Mouse (Mus musculus): ENCODE data around the gene Cpsf6. TPM values are rescaled to one million over a fixed set of nuclear protein-coding genes. Genes with fewer than 3 reads are reported as not detected.

Cpsf6 gene
- polyA plus RNA-seq, 1 experiment from 2014 or later, result 231 TPM

DNA sequence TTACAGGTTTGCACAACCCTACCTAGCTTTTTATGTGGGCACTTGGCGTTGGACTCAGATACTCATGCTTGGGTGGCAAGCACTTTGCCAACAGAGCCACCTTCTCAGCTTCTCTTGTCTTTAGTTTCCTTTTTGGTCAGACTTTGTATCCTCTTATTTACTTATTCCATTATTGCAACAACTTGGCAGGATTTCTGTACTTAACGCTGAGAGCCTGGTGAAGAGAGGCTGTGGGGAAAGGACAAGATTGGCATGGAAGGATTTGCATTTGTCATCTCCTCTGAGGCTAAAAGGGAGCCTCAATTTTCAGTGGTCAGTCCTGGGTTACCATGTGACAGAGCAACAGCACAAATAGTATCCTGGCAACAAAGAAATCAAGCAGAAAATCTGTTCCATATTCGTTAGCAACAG lies 59.2 kb downstream of the Cpsf6 start:
- Histone ChIP-seq H3K4me1 (no peaks in the 10 kb centered on the region), H3K9me3 (replicated peaks) (0 out of 2 replicates have a peak, but pooled peaks cover 4% of the 10 kb centered on the region), H3K27ac (no peak overlapping the region), H3K4me2 (replicated peaks) (no peak overlapping the region), H3K27me3 (no peaks in the 10 kb centered on the region), H3K36me3 (no peaks in the 10 kb centered on the region), H3K9ac (no peak overlapping the region), H3K4me3 (no peak overlapping the region)
- ATAC-seq (ENCODE audit: low FRiP score), result no peak
- 74% methylated on average over 3 of the region's 3 CpGs for WGBS

DNA sequence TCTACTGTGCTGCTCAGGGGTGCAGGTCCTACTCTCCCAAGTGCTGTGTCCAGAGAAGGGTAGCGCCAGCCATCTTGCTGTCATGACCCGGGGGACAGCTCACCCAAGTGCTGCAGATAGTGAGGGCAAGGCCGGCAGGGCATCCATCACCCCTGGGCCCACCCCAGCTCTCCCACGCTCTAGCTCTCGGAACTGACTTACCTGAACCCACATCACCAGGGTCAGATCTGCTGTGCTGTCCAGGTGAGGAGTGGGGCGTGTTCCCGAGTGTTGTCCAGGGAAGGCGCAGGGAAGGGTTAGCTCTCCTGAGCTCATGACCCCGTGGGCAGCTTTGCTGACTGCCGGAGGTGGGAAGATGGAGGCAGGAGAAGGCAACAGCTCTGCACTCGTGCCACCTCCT lies 63.4 kb downstream of the Cpsf6 start:
- WGBS, result 90% methylated on average over 11 of the region's 11 CpGs

DNA sequence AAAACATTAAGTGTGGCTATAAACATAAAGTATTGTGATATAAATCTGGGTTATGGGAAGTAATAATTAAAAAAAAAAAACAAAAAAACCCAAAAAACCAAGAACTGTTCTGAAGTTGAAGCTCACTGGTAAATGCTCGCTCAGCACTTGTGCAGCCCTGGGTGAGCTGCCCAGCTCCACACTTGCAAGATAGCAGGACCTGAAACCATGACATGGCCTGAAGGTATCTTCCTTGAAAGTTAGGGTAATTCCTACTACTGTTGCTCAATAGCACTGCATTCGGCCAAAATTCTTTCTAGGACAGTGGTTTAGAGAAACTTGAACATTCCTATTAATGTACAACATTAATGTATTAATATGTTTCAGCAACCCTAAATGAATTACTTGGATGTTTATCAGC lies 66.7 kb downstream of the Cpsf6 start:
- Histone ChIP-seq H3K4me2 (replicated peaks) (no peak overlapping the region), H3K36me3 (no peaks in the 10 kb centered on the region), H3K9me3 (replicated peaks) (no peaks in the 10 kb centered on the region), H3K4me3 (no peak overlapping the region), H3K4me1 (no peaks in the 10 kb centered on the region), H3K27me3 (no peaks in the 10 kb centered on the region), H3K27ac (no peak overlapping the region), H3K9ac (no peak overlapping the region)
- ATAC-seq (ENCODE audit: low FRiP score), result no peak
- 92% methylated on average over 2 of the region's 2 CpGs for WGBS

More for the DNA sequence above, 63.4 kb downstream of the Cpsf6 start:
- H3K4me3 ChIP-seq, result no peak overlapping the region
- no peak overlapping the region for H3K9ac ChIP-seq
- no peaks in the 10 kb centered on the region for H3K9me3 ChIP-seq (replicated peaks)
- H3K4me2 ChIP-seq (replicated peaks), result no peak overlapping the region
- H3K27ac ChIP-seq, result no peak overlapping the region
- H3K36me3 ChIP-seq, result no peaks in the 10 kb centered on the region
- H3K27me3 ChIP-seq, result no peaks in the 10 kb centered on the region
- no peaks in the 10 kb centered on the region for H3K4me1 ChIP-seq
- ATAC-seq (ENCODE audit: low FRiP score), result no peak

DNA sequence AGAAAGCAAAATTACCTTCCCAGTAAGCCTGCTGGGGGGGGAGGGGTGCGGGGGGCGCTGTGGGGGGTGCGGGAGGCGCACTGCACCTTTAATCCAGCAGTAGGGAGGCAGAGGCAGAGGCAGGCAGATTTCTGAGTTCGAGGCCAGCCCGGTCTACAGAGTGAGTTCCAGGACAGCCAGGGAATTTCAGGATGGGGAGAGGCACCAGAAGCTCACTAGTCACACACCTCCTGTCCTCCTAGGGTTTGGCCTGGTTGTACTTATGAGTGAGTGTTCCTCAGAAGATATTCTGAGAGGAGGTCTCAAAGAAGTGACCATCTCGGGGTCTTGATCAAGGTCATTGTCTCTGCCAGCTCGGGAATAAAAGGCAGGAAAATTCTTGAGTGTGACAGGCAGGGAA lies 67.6 kb downstream of the Cpsf6 start:
- no peak overlapping the region for H3K27ac ChIP-seq
- H3K27me3 ChIP-seq, result no peaks in the 10 kb centered on the region
- no peaks in the 10 kb centered on the region for H3K9me3 ChIP-seq (replicated peaks)
- H3K36me3 ChIP-seq, result no peaks in the 10 kb centered on the region
- no peak overlapping the region for H3K4me3 ChIP-seq
- 82% methylated on average over 8 of the region's 8 CpGs for WGBS
- no peak for ATAC-seq (ENCODE audit: low FRiP score)
- H3K4me2 ChIP-seq (replicated peaks), result no peak overlapping the region
- no peak overlapping the region for H3K9ac ChIP-seq
- H3K4me1 ChIP-seq, result no peaks in the 10 kb centered on the region

DNA sequence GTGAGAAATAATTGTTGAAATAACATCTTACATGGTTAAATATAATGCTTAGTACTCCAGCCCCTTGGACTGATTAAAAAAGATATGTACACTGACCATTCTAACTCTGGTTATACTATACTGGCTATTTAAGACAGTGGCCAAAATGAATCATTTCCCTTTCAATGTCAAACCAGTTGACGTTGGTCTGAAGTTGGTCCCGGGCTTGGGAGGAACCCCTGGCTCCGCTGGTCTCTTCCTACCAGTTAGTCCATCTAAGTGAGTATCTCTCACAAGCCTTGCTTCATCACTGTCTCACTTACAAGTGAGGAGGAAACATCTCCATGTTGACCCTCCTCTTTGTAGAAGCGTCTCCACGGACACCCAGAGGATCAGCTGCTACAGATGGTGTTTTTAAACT lies 75.4 kb downstream of the Cpsf6 start:
- WGBS, result 88% methylated on average over 5 of the region's 5 CpGs
- ATAC-seq (ENCODE audit: low FRiP score), result no peak

DNA sequence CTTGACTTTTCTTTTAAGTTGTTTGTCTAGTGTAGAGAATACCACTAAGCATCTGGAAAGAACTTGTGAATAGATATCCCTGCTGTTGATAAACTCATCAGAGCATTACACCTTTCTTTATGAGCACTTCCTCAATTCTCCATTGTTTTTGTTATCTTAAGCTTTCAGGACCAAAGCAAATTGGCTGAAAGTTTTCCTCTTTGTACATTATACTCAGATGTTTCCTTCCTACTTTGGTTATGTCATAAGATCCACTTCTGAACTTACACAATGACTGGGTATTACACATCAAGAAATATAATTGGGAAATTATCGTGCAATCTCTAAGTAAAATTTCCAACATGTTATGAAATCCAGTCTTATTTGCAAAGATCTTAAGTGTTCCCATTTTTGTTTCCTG lies 78.1 kb downstream of the Cpsf6 start:
- Histone ChIP-seq H3K36me3 (no peaks in the 10 kb centered on the region), H3K4me1 (no peaks in the 10 kb centered on the region), H3K27ac (no peak overlapping the region), H3K4me2 (replicated peaks) (no peak overlapping the region), H3K27me3 (no peaks in the 10 kb centered on the region), H3K9ac (no peak overlapping the region), H3K9me3 (replicated peaks) (no peaks in the 10 kb centered on the region), H3K4me3 (no peak overlapping the region)
- WGBS, result 89% methylated on average over 1 of the region's 1 CpGs
- no peak for ATAC-seq (ENCODE audit: low FRiP score)

More for the DNA sequence above, 75.4 kb downstream of the Cpsf6 start:
- Histone ChIP-seq H3K27me3 (no peaks in the 10 kb centered on the region), H3K27ac (no peak overlapping the region), H3K4me3 (no peak overlapping the region), H3K4me1 (no peaks in the 10 kb centered on the region), H3K9ac (no peak overlapping the region), H3K4me2 (replicated peaks) (no peak overlapping the region), H3K36me3 (no peaks in the 10 kb centered on the region), H3K9me3 (replicated peaks) (no peaks in the 10 kb centered on the region)

GRCm38 (mm10) chr10:117299901-117300520 lies 79.8 kb downstream of the Cpsf6 start:
- Histone ChIP-seq H3K9me3 (replicated peaks) (no peaks in the 10 kb centered on the region), H3K4me3 (no peak overlapping the region), H3K9ac (no peak overlapping the region), H3K36me3 (no peaks in the 10 kb centered on the region), H3K27ac (no peak overlapping the region), H3K4me2 (replicated peaks) (no peak overlapping the region), H3K27me3 (no peaks in the 10 kb centered on the region), H3K4me1 (0 out of 2 replicates have a peak, but pooled peaks cover 4% of the 10 kb centered on the region)
- 89% methylated on average over 5 of the region's 5 CpGs for WGBS
- ATAC-seq (ENCODE audit: low FRiP score), result no peak

DNA sequence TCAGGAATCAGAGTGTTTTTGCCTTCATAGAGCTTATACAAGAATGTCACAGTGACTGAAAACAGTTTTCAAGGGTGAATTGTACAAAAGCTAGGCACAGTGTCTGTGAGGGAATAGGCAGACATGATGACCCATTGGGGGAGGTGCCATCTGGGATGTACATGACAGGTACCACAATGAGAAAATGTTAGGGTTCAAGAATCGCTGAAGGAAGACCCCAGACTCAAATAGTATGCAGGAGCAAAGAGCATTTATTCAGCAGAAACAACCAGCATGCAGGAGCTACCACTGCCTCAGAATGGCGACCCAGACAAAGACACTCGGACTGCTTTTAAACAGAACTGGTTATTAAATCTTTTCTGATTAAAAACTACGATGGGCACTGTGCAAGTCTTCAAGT lies 80.7 kb downstream of the Cpsf6 start:
- H3K4me1 ChIP-seq, result 0 out of 2 replicates have a peak, but pooled peaks cover 4% of the 10 kb centered on the region
- H3K27ac ChIP-seq, result no peak overlapping the region
- H3K4me2 ChIP-seq (replicated peaks), result no peak overlapping the region
- no peak overlapping the region for H3K4me3 ChIP-seq
- 88% methylated on average over 4 of the region's 4 CpGs for WGBS
- no peaks in the 10 kb centered on the region for H3K9me3 ChIP-seq (replicated peaks)
- no peak for ATAC-seq (ENCODE audit: low FRiP score)
- no peaks in the 10 kb centered on the region for H3K36me3 ChIP-seq
- no peak overlapping the region for H3K9ac ChIP-seq
- H3K27me3 ChIP-seq, result no peaks in the 10 kb centered on the region

DNA sequence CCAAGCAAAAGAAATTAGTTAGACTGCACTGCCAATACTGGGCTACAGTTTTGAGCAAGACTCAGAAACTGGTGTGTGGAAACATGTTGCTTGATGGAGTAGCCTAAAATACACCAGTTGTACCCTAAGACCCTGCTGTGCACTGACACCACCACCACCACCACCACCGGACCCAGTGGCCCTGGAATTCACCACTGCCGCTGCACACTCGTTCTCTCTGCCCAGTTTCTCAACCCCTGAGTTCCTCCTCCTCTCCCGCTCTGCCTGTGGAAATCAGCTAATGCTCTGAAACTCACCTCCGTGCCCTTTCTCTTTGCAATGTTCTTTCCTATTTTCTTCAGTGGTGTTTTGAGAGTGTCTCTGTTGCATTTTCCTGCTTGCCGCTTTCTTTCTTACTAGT lies 81.5 kb downstream of the Cpsf6 start:
- H3K4me3 ChIP-seq, result no peak overlapping the region
- no peak for ATAC-seq (ENCODE audit: low FRiP score)
- no peaks in the 10 kb centered on the region for H3K36me3 ChIP-seq
- H3K4me1 ChIP-seq, result 0 out of 2 replicates have a peak, but pooled peaks cover 4% of the 10 kb centered on the region
- WGBS, result 87% methylated on average over 6 of the region's 6 CpGs
- no peak overlapping the region for H3K9ac ChIP-seq
- H3K27me3 ChIP-seq, result no peaks in the 10 kb centered on the region
- H3K4me2 ChIP-seq (replicated peaks), result no peak overlapping the region
- no peaks in the 10 kb centered on the region for H3K9me3 ChIP-seq (replicated peaks)
- H3K27ac ChIP-seq, result no peak overlapping the region

Other genes with a start within 250 kb of the Cpsf6 start
- gene Frs2, start 231.5 kb downstream of the Cpsf6 start, polyA plus RNA-seq (2016; fragmentation: Nextera tagmentation; extraction: Ambion mirVana), result 25.3 and 31.7 TPM in 2 replicates
- gene Yeats4, start 155.5 kb downstream of the Cpsf6 start, polyA plus RNA-seq (2016; fragmentation: Nextera tagmentation; extraction: Ambion mirVana), result 112 and 134 TPM in 2 replicates
- gene 9530003J23Rik, start 141.3 kb downstream of the Cpsf6 start, polyA plus RNA-seq (2016; fragmentation: Nextera tagmentation; extraction: Ambion mirVana), result not detected in 2 replicates
- gene Lyz2, start 97.7 kb downstream of the Cpsf6 start, polyA plus RNA-seq (2016; fragmentation: Nextera tagmentation; extraction: Ambion mirVana), result 16.9 and 17.5 TPM in 2 replicates
- not detected in 2 replicates for gene Lyz1, start 87.1 kb downstream of the Cpsf6 start, polyA plus RNA-seq (2016; fragmentation: Nextera tagmentation; extraction: Ambion mirVana)
- gene Cpm, start 249.5 kb upstream of the Cpsf6 start, polyA plus RNA-seq (2016; fragmentation: Nextera tagmentation; extraction: Ambion mirVana), result 6.0 and 7.8 TPM in 2 replicates

Data from hindbrain, embryonic 12.5 days (tissue).